Mouse (Mus musculus): Measurements from ENCODE around the gene Slc1a5.
A peak's percentile ranks its signal among the peaks of the same experiment; 100 is the strongest.

The Slc1a5 gene

GRCm38 (mm10) chr7:16780825-16781554 is at the start of gene Slc1a5:
Gene Slc1a5 (plus strand): TSS chr7:16781340.
- peak; percentile 52 to 59 for DNase-seq (ENCODE audit: low spot score in 2 of 2)

DNA sequence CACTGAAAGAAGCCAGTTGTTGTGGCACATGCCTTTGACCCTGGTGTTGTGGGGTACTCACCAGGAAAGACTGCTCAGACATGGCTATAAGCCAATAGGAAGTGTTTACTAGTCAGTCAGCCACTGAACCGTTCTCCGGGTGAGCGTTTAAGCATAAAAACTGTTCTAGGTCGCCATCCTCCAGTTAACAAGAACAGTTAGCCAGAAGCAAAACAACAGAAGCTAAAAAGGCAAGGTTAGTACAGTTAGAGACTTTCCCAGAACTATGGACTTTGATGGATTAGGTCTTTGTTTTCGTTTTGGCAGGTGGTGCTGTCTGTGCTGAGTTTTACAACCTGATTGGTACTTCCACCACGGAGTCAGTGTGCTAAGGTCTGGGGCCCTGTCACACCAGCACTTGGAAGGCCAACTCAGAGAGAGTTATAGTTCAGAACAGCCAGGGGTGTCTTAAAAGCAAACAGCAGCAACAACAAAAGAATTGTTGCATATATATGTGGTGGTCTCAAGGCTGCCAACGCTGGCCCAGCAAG is 49.2 kb upstream of the Slc1a5 start:
- no peak for DNase-seq (ENCODE audit: low spot score in 2 of 2)

DNA sequence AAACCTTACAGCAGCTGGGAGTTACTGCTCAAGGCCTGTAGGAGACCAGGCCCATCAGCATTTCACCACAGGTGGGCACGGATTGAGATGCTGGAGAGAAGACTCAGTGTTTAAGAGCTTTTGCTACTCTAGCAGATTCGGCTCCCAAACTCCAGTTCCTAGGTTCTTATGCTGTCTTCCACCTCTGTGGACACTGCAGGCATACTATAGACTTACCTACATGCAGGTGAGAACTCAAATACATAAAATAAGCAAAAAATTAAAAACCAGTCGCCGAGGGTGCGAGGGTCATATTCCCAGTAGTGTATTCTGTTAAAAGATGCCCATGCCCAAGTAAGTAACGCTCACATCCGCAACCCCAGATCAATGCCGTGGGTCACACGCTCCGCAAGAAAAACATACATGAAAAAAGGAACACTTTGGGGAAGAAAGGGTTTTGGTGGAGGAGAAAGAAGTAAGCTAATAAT is 43.5 kb upstream of the Slc1a5 start:
- DNase-seq (ENCODE audit: low spot score in 2 of 2) = no peak

DNA sequence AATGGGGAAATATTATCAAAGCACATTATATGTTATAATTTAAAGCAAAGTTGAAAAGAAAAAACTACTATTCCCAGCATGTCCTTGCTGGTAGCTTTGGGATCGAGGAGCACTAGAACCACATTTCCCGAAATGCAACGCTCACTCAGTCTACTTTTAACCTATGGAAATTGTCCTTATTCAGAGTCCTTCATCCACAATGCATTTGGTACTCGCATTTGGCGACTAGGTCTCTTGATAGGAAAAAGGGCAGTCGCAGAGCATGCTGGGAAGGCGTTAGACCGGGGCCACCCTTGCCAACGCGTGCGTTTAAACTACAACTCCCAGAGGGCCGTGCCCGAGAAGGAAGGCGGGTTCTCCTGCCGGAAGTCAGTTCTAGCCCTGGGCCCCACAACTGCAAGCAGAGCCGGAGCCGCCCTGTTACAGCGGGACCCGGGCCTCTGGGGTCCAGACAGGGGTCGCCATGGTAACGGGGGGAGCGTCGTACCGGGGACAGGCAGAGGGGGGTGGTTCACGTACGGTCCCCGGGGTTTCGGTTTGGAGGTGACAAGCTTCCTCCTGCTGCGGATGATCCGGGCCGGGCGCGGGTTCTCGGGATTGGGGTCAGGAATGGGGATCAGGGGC is 43.0 kb upstream of the Slc1a5 start, which contains the start of gene Ap2s1:
TSS of gene Ap2s1 (plus strand) at position 338 of the 624 bp plus-strand sequence.
- DNase-seq (ENCODE audit: low spot score in 2 of 2) = peak; percentile 99

GRCm38 (mm10) chr7:16739056-16739604 is 42.0 kb upstream of the Slc1a5 start:
- DNase-seq (ENCODE audit: low spot score in 2 of 2) = no peak

- no peak for DNase-seq (ENCODE audit: low spot score in 2 of 2)
Measured at GRCm38 (mm10) chr7:16745373-16745772, 35.8 kb upstream of the Slc1a5 start.

- DNase-seq (ENCODE audit: low spot score in 2 of 2) = peak; percentile 49 to 50
Measured at GRCm38 (mm10) chr7:16746093-16746492, 35.0 kb upstream of the Slc1a5 start.

- no peak for DNase-seq (ENCODE audit: low spot score in 2 of 2)
Measured at GRCm38 (mm10) chr7:16747656-16748055, 33.5 kb upstream of the Slc1a5 start.

DNA sequence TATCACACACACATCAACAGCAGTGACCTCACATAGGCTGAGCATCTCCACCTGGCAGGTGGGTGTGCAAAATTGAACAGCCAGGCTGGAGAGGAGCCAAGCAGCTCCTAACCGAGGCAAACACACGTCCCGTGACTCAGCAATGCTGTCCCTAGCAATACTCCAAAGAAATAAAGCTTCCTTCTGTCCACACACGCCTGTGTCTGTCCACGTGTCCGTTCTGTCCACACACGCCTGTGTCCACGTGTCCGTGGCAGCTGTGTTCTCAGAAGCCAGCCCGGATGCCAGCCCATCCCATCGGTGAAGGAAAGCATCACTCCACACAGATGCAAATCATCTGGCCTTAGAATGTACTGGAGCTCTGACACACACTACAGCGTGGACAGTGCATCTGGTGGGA is 29.1 kb upstream of the Slc1a5 start:
- peak; percentile 36 to 40 for DNase-seq (ENCODE audit: low spot score in 2 of 2)

GRCm38 (mm10) chr7:16755362-16756017 is 25.6 kb upstream of the Slc1a5 start:
- no peak for DNase-seq (ENCODE audit: low spot score in 2 of 2)

GRCm38 (mm10) chr7:16758872-16759574 is 22.1 kb upstream of the Slc1a5 start:
- DNase-seq (ENCODE audit: low spot score in 2 of 2) = no peak

DNA sequence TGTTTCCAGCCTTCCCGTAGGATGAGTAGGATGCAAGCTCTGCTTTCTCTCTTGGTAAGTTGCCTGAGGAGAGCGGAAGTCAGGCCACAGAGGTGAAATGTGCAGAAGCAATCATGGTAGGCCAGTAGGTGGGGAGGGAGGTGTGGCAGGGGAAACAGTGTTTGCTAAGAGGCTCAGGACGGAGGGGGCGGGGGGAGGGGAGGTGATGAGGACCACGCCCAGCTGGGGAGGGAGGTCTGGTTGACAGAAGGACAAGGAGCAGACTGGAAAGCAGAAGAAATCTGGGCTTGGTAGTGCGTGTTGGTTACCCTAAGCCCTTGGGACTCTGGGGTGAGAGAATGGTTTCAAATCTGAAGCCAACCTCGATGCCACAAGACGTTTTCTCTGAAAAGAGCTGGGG is 20.8 kb upstream of the Slc1a5 start:
- no peak for DNase-seq (ENCODE audit: low spot score in 2 of 2)

DNA sequence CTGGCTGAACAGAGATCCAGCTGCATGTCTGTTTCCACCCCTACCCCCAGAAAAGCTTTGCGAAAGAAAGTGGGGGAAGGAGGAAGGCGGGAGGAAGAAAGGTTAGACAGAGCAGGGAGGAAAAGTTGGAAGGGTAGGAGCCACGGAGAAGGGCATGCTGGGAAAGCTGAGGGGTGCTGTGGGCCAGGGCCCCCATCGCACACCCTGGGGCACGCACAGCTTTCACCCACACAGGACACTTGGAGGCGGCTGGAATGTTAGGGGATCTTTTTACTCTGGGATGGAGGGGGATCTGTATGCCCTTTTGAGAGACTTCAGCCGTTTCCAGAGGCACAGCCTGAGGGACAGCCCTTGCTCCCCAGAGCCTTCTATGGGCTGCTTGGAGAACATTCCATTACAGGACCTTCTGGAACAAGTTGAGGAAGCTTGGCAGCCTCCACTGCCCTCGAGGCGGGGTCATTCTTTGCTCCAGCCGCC is 20.1 kb upstream of the Slc1a5 start:
- no peak for DNase-seq (ENCODE audit: low spot score in 2 of 2)

- DNase-seq (ENCODE audit: low spot score in 2 of 2) = no peak
Measured at GRCm38 (mm10) chr7:16761630-16762029, 19.5 kb upstream of the Slc1a5 start.

DNA sequence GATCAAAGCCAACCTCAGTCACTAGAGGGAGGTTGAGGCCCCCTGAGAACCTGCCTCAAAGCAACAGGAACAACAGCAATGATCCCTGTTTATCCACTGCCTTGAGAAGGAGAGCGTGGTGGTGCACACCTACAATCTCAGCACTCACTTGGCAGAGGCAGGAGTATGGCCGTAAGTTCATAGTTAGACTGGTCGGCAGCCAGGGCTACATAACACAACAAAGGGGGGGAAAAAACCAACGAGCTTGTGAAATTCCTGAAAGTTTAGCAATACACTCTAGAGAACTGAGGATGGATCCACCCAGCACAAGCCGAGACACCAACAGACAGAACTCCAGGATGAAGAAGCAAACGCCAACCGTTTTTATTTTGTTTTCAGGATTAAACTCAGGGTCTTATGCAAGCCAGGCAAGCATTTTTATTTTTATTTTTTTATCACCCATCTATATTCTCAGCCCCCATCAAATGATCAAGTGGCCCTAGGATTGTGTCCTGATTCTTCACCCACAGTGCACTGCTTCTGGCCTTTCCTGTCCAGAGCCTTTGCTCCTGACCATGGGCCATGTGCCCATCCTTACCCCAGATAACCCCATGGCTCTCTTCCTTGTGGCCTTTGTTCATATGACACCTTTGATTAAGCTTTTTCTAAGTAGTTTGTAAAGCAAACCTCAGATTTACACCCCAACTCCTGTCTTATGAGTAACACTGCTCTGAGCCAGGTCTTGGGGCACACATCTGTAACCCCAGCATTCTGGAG is 17.5 kb upstream of the Slc1a5 start:
- DNase-seq (ENCODE audit: low spot score in 2 of 2) = no peak

DNA sequence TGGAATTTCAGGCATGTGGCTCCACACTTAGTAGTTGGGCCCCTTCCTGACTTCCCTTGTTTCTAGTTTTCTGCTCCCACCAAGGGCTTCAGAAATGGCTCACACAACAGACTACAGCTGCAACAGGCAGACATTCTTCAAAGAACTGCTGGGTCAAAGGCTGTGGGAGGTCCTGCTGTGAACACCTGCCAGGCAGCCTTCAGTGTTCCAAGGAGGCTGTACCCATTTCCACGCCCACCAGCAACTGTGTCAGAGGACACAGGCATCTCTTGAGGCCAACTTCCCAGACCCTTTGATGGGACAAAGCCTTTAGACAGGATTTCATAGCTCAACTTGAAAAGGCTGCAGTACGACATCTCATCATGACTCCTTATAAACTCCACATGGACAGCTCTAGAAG is 14.7 kb upstream of the Slc1a5 start:
- DNase-seq (ENCODE audit: low spot score in 2 of 2) = no peak

DNA sequence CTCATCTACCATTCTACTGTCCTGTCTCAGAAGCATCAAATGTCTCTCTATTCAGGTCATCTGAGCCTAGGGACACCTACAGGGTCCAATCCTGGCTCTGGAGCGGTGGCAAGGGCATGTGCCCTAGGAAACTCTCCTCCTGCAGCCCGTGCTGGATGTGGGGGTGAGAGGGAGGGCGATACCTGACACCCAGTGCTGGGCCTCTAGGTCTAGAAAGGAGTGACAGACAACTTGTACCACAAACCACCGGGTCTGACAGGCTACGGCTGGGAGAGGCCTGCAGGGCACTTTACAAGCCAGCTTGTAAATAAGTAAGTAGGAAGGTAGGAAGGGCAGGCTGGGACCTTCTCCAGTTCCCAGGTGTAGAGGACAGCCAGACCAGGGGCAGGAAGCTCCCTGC is 5.3 kb upstream of the Slc1a5 start:
- DNase-seq (ENCODE audit: low spot score in 2 of 2) = no peak

DNA sequence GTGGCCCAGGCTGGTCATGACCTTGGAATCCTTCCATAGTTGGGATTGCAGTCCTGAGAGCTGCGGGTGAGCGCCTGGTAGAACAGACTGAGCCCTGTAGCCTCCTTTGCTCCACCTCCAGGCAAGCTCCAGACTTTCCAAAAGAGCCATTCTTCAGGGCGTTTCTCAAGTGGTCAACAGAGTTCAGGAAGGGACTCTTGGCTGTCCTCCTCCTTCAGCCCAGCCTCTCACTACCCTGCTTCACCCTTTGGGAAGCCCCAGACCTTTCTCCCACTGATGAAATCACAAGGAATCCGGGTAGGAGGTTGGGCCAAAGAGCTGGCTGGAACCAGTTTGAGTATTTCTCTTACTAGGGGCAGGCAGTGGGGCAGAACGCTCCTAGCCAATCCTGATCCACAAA is 1.1 kb upstream of the Slc1a5 start:
- no peak for DNase-seq (ENCODE audit: low spot score in 2 of 2)

- DNase-seq (ENCODE audit: low spot score in 2 of 2) = no peak
Measured at GRCm38 (mm10) chr7:16781555-16781815, 345 bp downstream of the Slc1a5 start.

DNA sequence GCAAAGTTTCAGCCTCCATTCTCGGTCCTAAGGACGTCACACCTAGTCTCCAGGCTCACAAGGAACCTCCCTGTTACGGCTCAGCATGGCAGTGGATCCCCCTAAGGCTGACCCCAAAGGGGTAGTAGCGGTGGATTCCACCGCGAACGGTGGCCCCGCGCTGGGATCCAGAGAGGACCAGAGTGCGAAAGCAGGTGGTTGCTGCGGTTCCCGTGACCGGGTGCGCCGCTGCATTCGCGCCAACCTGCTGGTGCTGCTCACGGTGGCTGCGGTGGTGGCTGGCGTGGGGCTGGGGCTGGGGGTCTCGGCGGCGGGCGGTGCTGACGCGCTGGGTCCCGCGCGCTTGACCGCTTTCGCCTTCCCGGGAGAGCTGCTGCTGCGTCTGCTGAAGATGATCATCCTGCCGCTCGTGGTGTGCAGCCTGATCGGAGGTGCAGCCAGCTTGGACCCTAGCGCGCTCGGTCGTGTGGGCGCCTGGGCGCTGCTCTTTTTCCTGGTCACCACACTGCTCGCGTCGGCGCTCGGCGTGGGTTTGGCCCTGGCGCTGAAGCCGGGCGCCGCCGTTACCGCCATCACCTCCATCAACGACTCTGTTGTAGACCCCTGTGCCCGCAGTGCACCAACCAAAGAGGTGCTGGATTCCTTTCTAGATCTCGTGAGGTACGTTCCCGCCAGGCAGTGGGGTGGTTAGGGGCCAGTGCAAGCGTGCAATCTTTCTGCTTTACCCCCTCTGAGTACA is 845 bp downstream of the Slc1a5 start:
- DNase-seq (ENCODE audit: low spot score in 2 of 2) = peak in 1 of 2 experiments; percentile 18

Data from right cerebral cortex, adult 2 months (tissue).